ENCODE assay signal across 12 mouse cellular contexts in genomic region chr8:128419984-128420383, GRCm38 (mm10).
"Had no signal": no experiment of that assay in that cellular context is flagged by ENCODE, and none has a peak within 500 bp of the region (broad histone marks: within the 10 kb centered on the region; RNA-seq: fewer than 3 reads in every experiment).

No protein-coding gene starts in this region.

- ATAC-seq: midbrain, embryonic 15.5 days had no signal

- H3K4me2 ChIP-seq: liver, embryonic 13.5 days; lung, embryonic 14.5 days; midbrain, embryonic 12.5 days; midbrain, embryonic 15.5 days had no signal

- H3K27ac ChIP-seq: liver, embryonic 13.5 days; midbrain, embryonic 12.5 days; midbrain, embryonic 15.5 days had no signal

- H3K4me3 ChIP-seq: liver, embryonic 13.5 days; midbrain, embryonic 12.5 days; midbrain, embryonic 15.5 days; myocyte had no signal

- DNase-seq: kidney, adult 18-20 months; kidney, adult 9 months; kidney, postnatal 14 days; kidney, postnatal 4 days; liver, embryonic 13.5 days; lung, embryonic 14.5 days; lung, postnatal 10 days; lung, postnatal 36 days; thymus, postnatal 25 days had no signal

- H3K9me3 ChIP-seq: liver, embryonic 13.5 days; midbrain, embryonic 12.5 days; midbrain, embryonic 15.5 days had no signal

- H3K9ac ChIP-seq: liver, embryonic 13.5 days; lung, embryonic 14.5 days; midbrain, embryonic 12.5 days; midbrain, embryonic 15.5 days had no signal

- H3K36me3 ChIP-seq: liver, embryonic 13.5 days; midbrain, embryonic 12.5 days; midbrain, embryonic 15.5 days had no signal

- H3K27me3 ChIP-seq: liver, embryonic 13.5 days; midbrain, embryonic 12.5 days; midbrain, embryonic 15.5 days had no signal
